Mouse (Mus musculus): Measurements from ENCODE around the gene Kcnn1.

DNA sequence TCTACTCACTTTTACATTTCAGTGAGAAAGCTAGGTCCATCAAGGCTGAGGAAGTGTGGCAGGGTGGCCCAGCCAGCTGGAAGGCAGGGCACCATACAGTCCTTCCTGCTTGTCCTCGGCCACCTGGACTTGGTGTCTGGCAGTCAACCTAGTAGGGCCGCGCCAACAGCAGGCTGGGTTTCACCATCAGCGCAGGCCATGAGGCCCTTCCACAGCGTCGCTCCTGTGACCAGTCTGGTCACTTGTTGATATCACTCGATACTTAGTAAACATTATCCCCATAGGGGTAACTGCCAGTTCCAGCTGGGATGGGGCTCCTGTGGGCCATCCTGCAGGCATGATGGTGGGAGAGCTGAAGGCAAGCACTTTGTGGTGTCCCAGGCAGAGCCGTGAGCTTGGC is 31.5 kb downstream of the Kcnn1 start:
- TF ChIP-seq EP300 (IDR thresholded peaks at IDR 0.05; ENCODE audit: insufficient read depth, low read depth, low read length) (no peak), CTCF (IDR thresholded peaks at IDR 0.05) (no peak), POLR2A (IDR thresholded peaks at IDR 0.05; ENCODE audit: insufficient read depth, low read depth, low read length) (no peak)
